Mouse (Mus musculus): ENCODE data around the gene Rad23a.
A peak's percentile ranks its signal among the peaks of the same experiment; 100 is the strongest.

Gene Rad23a

GRCm38 (mm10) chr8:84840248-84840999 lies at the start of gene Rad23a:
Gene Rad23a, minus strand, starts transcription at chr8:84840665.
- DNase-seq (ENCODE audit: low read depth, low spot score) = peak; percentile 98

GRCm38 (mm10) chr8:84889141-84889540 lies 48.7 kb upstream of the Rad23a start:
- DNase-seq (ENCODE audit: low read depth, low spot score) = no peak

- DNase-seq (ENCODE audit: low read depth, low spot score) = no peak
Measured at GRCm38 (mm10) chr8:84888280-84888679, 47.8 kb upstream of the Rad23a start.

GRCm38 (mm10) chr8:84884728-84885127 lies 44.3 kb upstream of the Rad23a start:
- DNase-seq (ENCODE audit: low read depth, low spot score) = no peak

GRCm38 (mm10) chr8:84878915-84879314 lies 38.5 kb upstream of the Rad23a start:
- DNase-seq (ENCODE audit: low read depth, low spot score) = no peak

- no peak for DNase-seq (ENCODE audit: low read depth, low spot score)
Measured at GRCm38 (mm10) chr8:84877297-84878035, 37.0 kb upstream of the Rad23a start.

- DNase-seq (ENCODE audit: low read depth, low spot score) = no peak
Measured at GRCm38 (mm10) chr8:84874339-84874738, 33.9 kb upstream of the Rad23a start.

GRCm38 (mm10) chr8:84873016-84873415 lies 32.6 kb upstream of the Rad23a start:
- peak; percentile 52 for DNase-seq (ENCODE audit: low read depth, low spot score)

GRCm38 (mm10) chr8:84872309-84872965 lies 32.0 kb upstream of the Rad23a start:
- DNase-seq (ENCODE audit: low read depth, low spot score) = peak; percentile 57

- peak; percentile 85 for DNase-seq (ENCODE audit: low read depth, low spot score)
Measured at GRCm38 (mm10) chr8:84871376-84872308, 31.2 kb upstream of the Rad23a start, which contains the start of gene Syce2. Gene Syce2, plus strand, starts transcription at chr8:84872111.

GRCm38 (mm10) chr8:84856864-84857441 lies 16.5 kb upstream of the Rad23a start, which contains the start of gene Farsa:
Gene Farsa, plus strand, starts transcription at chr8:84856989.
- DNase-seq (ENCODE audit: low read depth, low spot score) = peak; percentile 96

- DNase-seq (ENCODE audit: low read depth, low spot score) = no peak
Measured at GRCm38 (mm10) chr8:84856434-84856833, 16.0 kb upstream of the Rad23a start.

GRCm38 (mm10) chr8:84847684-84848435 lies 7.4 kb upstream of the Rad23a start:
- peak; percentile 69 for DNase-seq (ENCODE audit: low read depth, low spot score)

- peak; percentile 100 for DNase-seq (ENCODE audit: low read depth, low spot score)
Measured at GRCm38 (mm10) chr8:84846722-84847572, 6.5 kb upstream of the Rad23a start, which contains the start of gene Calr. Gene Calr, minus strand, starts transcription at chr8:84846934.

GRCm38 (mm10) chr8:84846094-84846721 lies 5.7 kb upstream of the Rad23a start:
- peak; percentile 60 for DNase-seq (ENCODE audit: low read depth, low spot score)

GRCm38 (mm10) chr8:84845355-84846093 lies 5.1 kb upstream of the Rad23a start:
- no peak for DNase-seq (ENCODE audit: low read depth, low spot score)

- DNase-seq (ENCODE audit: low read depth, low spot score) = peak; percentile 61
Measured at GRCm38 (mm10) chr8:84844397-84845070, 4.1 kb upstream of the Rad23a start.

Measured in R1 (cell line).